Mouse (Mus musculus) CH12.LX (cell line): ENCODE measurements around the gene Cfap300.

ENCODE experiments used
- CHD1 ChIP-seq: IDR thresholded peaks from 2 replicates; pipeline ENCODE4 v1.6.1; 2012; ENCODE audit warnings: low read depth, low read length, improper control_type of control experiment, inconsistent platforms
- CTCF ChIP-seq, 2 experiments: IDR thresholded peaks in 1 of 2; conservative IDR thresholded peaks in 1 of 2; 2 replicates each; pipeline ENCODE4 v1.5.1; 2011 to 2012; ENCODE audit warnings: low read depth in 2 of 2, low read length in 2 of 2, improper control_type of control experiment in 1 of 2, inconsistent platforms in 1 of 2, mild to moderate bottlenecking in 1 of 2, moderate library complexity in 1 of 2
- JUN ChIP-seq: IDR thresholded peaks from 2 replicates; pipeline ENCODE4 v1.6.1; 2011; ENCODE audit warnings: low read depth, mild to moderate bottlenecking, low read length, improper control_type of control experiment, moderate library complexity; ENCODE audit not compliant: insufficient read depth
- KAT2A ChIP-seq: IDR thresholded peaks from 2 replicates; pipeline ENCODE4 v1.6.1; 2012; ENCODE audit warnings: low read length, improper control_type of control experiment, inconsistent platforms; ENCODE audit not compliant: insufficient replicate concordance
- NELFE ChIP-seq: IDR thresholded peaks from 2 replicates; pipeline ENCODE4 v1.6.1; 2011; ENCODE audit warnings: low read depth, low read length, improper control_type of control experiment
- PAX5 ChIP-seq: IDR thresholded peaks from 2 replicates; pipeline ENCODE4 v1.6.1; 2012; ENCODE audit warnings: low read length, inconsistent platforms, mixed read lengths
- POLR2A ChIP-seq: IDR thresholded peaks from 2 replicates; pipeline ENCODE4 v1.6.1; 2011; ENCODE audit warnings: low read depth, mild to moderate bottlenecking, improper control_type of control experiment, low read length
- UBTF ChIP-seq: IDR thresholded peaks from 2 replicates; pipeline ENCODE4 v1.6.1; 2012; ENCODE audit warnings: low read depth, mild to moderate bottlenecking, inconsistent platforms, low read length, improper control_type of control experiment, moderate library complexity
- ZC3H11A ChIP-seq: IDR thresholded peaks from 2 replicates; pipeline ENCODE4 v1.6.1; 2012; ENCODE audit warnings: low read depth, mild to moderate bottlenecking, inconsistent platforms, low read length, improper control_type of control experiment

DNA sequence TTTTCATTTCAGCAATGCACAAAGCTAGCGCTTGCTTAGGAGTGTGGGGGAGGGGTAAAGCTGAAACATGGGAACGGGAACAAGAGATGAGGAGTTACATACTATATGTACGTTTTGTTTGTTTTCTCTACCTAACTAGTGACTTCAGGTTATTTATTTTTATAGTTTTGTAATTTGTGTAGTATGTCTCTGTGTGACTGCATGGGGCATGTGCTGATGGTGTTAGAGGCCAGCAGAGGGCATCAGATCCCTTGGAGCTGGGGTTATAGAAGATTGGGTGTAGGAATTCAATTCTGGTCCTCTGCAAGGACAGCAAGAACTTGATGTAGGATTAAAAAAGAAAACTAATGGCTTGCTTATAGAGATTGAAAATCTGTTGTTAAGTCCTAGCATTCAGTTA is 64.1 kb downstream of the Cfap300 start:
- no peak for TF ChIP-seq PAX5
- no peak for TF ChIP-seq POLR2A
- no peak for TF ChIP-seq JUN
- TF ChIP-seq UBTF: no peak
- no peak; the same call in 1 of the 2 replicates for TF ChIP-seq ZC3H11A
- TF ChIP-seq KAT2A: no peak
- peak; percentile 22 to 77; a peak in 3 of 4 replicates for TF ChIP-seq CTCF (conservative IDR thresholded peaks at IDR 0.05 in 1 of 2, IDR thresholded peaks at IDR 0.05 in 1 of 2; ENCODE audit: low read depth in 2 of 2, low read length in 2 of 2)
- TF ChIP-seq CHD1: no peak
- no peak for TF ChIP-seq NELFE
